In genomic region chr11:116653709-116654221, GRCm38 (mm10) we compare ENCODE assay signal across 8 mouse cellular contexts. TPM values are rescaled to one million over a fixed set of nuclear protein-coding genes. Genes with fewer than 3 reads are reported as not detected.
DNase-seq lines count a peak whose midpoint lies in the region; ATAC-seq and TF ChIP-seq lines count a peak whose summit lies in the region.

No protein-coding gene starts in this region.

- no peak for TF ChIP-seq POLR2A in myocyte (IDR thresholded peaks at IDR 0.05; ENCODE audit: insufficient read length, low read depth)

- peaks cover 47% of the 10 kb centered on the region for H3K4me1 ChIP-seq in heart, embryonic 13.5 days
- peaks cover 72% of the 10 kb centered on the region for H3K4me1 ChIP-seq in limb, embryonic 10.5 days

- peaks cover 67% of the 10 kb centered on the region for H3K27me3 ChIP-seq in heart, embryonic 13.5 days (replicated peaks)
- peaks cover 62% of the 10 kb centered on the region for H3K27me3 ChIP-seq in limb, embryonic 10.5 days (ENCODE audit: low read depth, poor library complexity, severe bottlenecking)
- peaks cover 6% of the 10 kb centered on the region for H3K27me3 ChIP-seq in myocyte (ENCODE audit: control insufficient read depth, insufficient read depth, insufficient read length)

- H3K4me2 ChIP-seq in heart, embryonic 13.5 days, result peak overlapping the region; percentile 94
- H3K4me2 ChIP-seq in myocyte (ENCODE audit: low read depth), result peak overlapping the region; percentile 73

- peak overlapping the region; percentile 2 for H3ac ChIP-seq in myocyte (ENCODE audit: control insufficient read depth, insufficient read length)

- peak overlapping the region; percentile 82 for H3K9ac ChIP-seq in heart, embryonic 13.5 days

- no peaks in the 10 kb centered on the region for H3K9me3 ChIP-seq in heart, embryonic 13.5 days
- no peaks in the 10 kb centered on the region for H3K9me3 ChIP-seq in limb, embryonic 10.5 days (replicated peaks)

- H3K36me3 ChIP-seq in heart, embryonic 13.5 days, result no peaks in the 10 kb centered on the region
- H3K36me3 ChIP-seq in limb, embryonic 10.5 days, result no peaks in the 10 kb centered on the region
- no peaks in the 10 kb centered on the region for H3K36me3 ChIP-seq in myocyte (ENCODE audit: control insufficient read depth, insufficient read depth)

- H3K27ac ChIP-seq in heart, embryonic 13.5 days (replicated peaks), result no peak overlapping the region
- H3K27ac ChIP-seq in limb, embryonic 10.5 days, result peak overlapping the region; percentile 69

- WGBS in heart, embryonic 13.5 days, result under 1% methylated on average over 46 of the region's 47 CpGs
- WGBS in limb, embryonic 10.5 days, result under 1% methylated on average over 47 of the region's 47 CpGs

- DNase-seq in adrenal gland, adult (ENCODE audit: inconsistent age in 2 of 2, low spot score in 1 of 2), result peak; percentile 79 to 88
- no peak for DNase-seq in adrenal gland, adult 8-10 months
- DNase-seq in urinary bladder, postnatal 25 days (ENCODE audit: low spot score), result peak; percentile 43
- no peak for DNase-seq in urinary bladder, postnatal 36 days (ENCODE audit: low spot score in 2 of 2)
- DNase-seq in limb, embryonic 10.5 days (ENCODE audit: low spot score), result peak; percentile 69
- no peak for DNase-seq in ovary, postnatal 10 days (ENCODE audit: low spot score)

- no peaks in the 10 kb centered on the region for H3K79me2 ChIP-seq in myocyte (ENCODE audit: control insufficient read depth, insufficient read depth)

- ATAC-seq in heart, embryonic 13.5 days (ENCODE audit: extremely low read depth, insufficient number of reproducible peaks, low FRiP score, low TSS enrichment), result no peak

- H3K4me3 ChIP-seq in heart, embryonic 13.5 days, result peak overlapping the region; percentile 61
- H3K4me3 ChIP-seq in limb, embryonic 10.5 days, result peak overlapping the region; percentile 66
- H3K4me3 ChIP-seq in myocyte, result no peak overlapping the region

TF ChIP-seq in myocyte, 11 proteins besides CTCF, POLR2A, EP300 and RAD21:
- TF ChIP-seq TCF12 (IDR thresholded peaks at IDR 0.05; ENCODE audit: insufficient read depth, poor library complexity, severe bottlenecking), result no peak
- TF ChIP-seq REST (IDR thresholded peaks at IDR 0.05; ENCODE audit: insufficient read depth, insufficient read length), result no peak
- TF ChIP-seq TCF3 (IDR thresholded peaks at IDR 0.05; ENCODE audit: insufficient read length, low read depth), result no peak
- TF ChIP-seq MYOD1 (IDR thresholded peaks at IDR 0.05; ENCODE audit: control insufficient read depth in 1 of 3, insufficient read length in 2 of 3, low read depth in 2 of 3), result no peak
- no peak for TF ChIP-seq SRF (IDR thresholded peaks at IDR 0.05; ENCODE audit: control insufficient read depth, insufficient read length, low read depth)
- no peak for TF ChIP-seq MYOG (IDR thresholded peaks at IDR 0.05; ENCODE audit: control insufficient read depth in 1 of 3, insufficient read depth in 1 of 3, insufficient read length in 2 of 3, low read depth in 2 of 3)
- TF ChIP-seq MAX (IDR thresholded peaks at IDR 0.05; ENCODE audit: low read depth), result no peak
- no peak for TF ChIP-seq POLR2AphosphoS2 (IDR thresholded peaks at IDR 0.05; ENCODE audit: insufficient read length, low read depth)
- TF ChIP-seq USF1 (IDR thresholded peaks at IDR 0.05; ENCODE audit: low read depth), result no peak
- TF ChIP-seq E2F4 (IDR thresholded peaks at IDR 0.05; ENCODE audit: insufficient read depth), result no peak
- TF ChIP-seq CEBPB (IDR thresholded peaks at IDR 0.05; ENCODE audit: insufficient read depth, poor library complexity, severe bottlenecking), result no peak

RNA-seq across cellular contexts. Expression of gene Cygb, which starts 0.3 kb away (rescaled TPM):
- 10 to 100 TPM; 33.4 to 64.8 (median 48.2) TPM for total RNA-seq in adrenal gland, adult 8-10 months (2022)
- 2.6 TPM in 2 replicates for polyA plus RNA-seq in heart, embryonic 13.5 days (2015; fragmentation: Nextera tagmentation; extraction: Ambion mirVana)
- 2.7 and 5.8 TPM in 2 replicates for polyA plus RNA-seq in limb, embryonic 10.5 days (2016; fragmentation: Nextera tagmentation; extraction: Ambion mirVana)
- polyA plus RNA-seq in myocyte (2012; fragmentation: generic; extraction: Trizol), result 0.47 TPM

RNA-seq across cellular contexts. Expression of gene Prcd, which starts 0.4 kb away (rescaled TPM):
- 10 to 100 TPM; 16.6 to 27.2 (median 22.8) TPM for total RNA-seq in adrenal gland, adult 8-10 months (2022)
- polyA plus RNA-seq in heart, embryonic 13.5 days (2015; fragmentation: Nextera tagmentation; extraction: Ambion mirVana), result 0.51 and 0.93 TPM in 2 replicates
- polyA plus RNA-seq in limb, embryonic 10.5 days (2016; fragmentation: Nextera tagmentation; extraction: Ambion mirVana), result 0.16 and 0.25 TPM in 2 replicates
- 0.74 TPM for polyA plus RNA-seq in myocyte (2012; fragmentation: generic; extraction: Trizol)

RNA-seq across cellular contexts. Expression of gene Rhbdf2, which starts 26.9 kb away (rescaled TPM):
- 10 to 100 TPM; 13.3 to 20.5 (median 15.0) TPM for total RNA-seq in adrenal gland, adult 8-10 months (2022)
- polyA plus RNA-seq in heart, embryonic 13.5 days (2015; fragmentation: Nextera tagmentation; extraction: Ambion mirVana), result 7.2 and 8.0 TPM in 2 replicates
- polyA plus RNA-seq in limb, embryonic 10.5 days (2016; fragmentation: Nextera tagmentation; extraction: Ambion mirVana), result 4.4 and 5.2 TPM in 2 replicates
- polyA plus RNA-seq in myocyte (2012; fragmentation: generic; extraction: Trizol), result 16.2 TPM

Comparison
In these comparisons a context has a peak if more than half of its experiments do, and no peak if none do; other contexts are left out.
1. DNase-seq: peak in adrenal gland, adult (2 of 2), urinary bladder, postnatal 25 days (single experiment) and limb, embryonic 10.5 days (single experiment); none in adrenal gland, adult 8-10 months (single experiment), urinary bladder, postnatal 36 days (0 of 2) and ovary, postnatal 10 days (single experiment).